Mouse (Mus musculus) adrenal gland, postnatal 25 days (tissue): Measurements from ENCODE around the gene Dtl. TPM values are rescaled to one million over a fixed set of nuclear protein-coding genes. Genes with fewer than 3 reads are reported as not detected.
"Not testable (repeated sequence)": the region's sequence is repeated elsewhere in the genome, so short reads cannot be mapped to it uniquely, and the experiment has no call there.

ENCODE experiments used
- DNase-seq: peaks from one replicate; pipeline ENCODE4 v3.0.0; 2021; ENCODE audit warnings: mixed read lengths
- total RNA-seq: library from RNA; stranded (reverse); gene quantifications from 2 replicates; pipeline ENCODE4 v1.2.3, GENCODE M21; 2021

Gene Dtl
- total RNA-seq, 1 experiment from 2014 or later = 4.6 TPM

DNA sequence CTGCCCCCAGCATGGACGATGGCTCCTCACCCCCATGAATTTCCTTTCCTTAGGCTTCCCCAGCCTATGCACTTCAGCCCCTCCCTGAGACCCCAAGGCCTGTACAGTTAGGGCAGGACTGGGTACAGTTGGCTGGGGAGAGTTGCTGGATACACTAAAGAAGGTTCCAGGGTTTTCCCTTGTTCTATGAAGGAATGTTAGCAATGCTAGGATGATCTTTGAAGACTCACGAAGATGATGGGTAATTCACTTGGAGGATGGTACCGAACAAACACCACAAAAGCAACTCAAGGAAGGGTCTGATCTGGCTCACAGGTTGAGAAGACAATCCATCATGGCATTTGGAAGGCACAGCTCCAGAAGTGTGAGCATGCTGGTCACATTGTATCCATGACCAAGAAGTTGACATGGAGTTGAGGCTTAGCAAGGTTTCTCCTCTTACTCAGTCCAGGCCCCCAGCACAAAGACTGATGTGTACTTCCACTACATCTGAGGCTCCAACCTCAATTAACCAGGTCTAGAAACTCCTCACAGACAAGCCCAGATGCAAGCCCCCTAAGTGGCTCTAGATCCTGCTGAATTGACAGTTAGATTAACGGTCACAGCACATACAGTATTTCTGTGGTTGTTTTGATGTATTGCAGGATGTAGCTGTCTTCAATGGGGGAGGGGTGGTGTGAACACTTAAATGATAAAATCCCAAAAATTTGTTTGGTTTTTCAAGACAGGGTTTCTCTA, 55.8 kb downstream of the Dtl start:
- DNase-seq = no peak

DNA sequence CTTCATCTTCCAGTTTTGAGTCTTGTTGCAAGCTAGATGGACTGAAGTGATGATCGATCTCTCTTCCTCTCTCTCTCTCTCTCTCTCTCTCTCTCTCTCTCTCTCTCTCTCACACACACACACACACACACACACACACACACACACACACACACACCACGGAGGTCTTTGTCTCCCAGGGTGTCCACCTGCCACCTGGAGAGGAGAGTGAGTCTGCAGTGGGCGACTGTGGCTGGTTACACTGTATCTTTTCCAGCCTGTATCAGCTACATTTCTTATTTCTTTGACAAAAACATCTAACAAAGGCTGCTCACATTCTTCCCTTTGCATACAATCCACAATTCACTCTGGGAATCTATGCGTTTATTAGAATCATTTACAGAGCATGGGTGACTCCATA, 56.4 kb downstream of the Dtl start:
- DNase-seq = no peak

GRCm38 (mm10) chr1:191517969-191518368, 57.4 kb downstream of the Dtl start:
- DNase-seq = no peak

DNA sequence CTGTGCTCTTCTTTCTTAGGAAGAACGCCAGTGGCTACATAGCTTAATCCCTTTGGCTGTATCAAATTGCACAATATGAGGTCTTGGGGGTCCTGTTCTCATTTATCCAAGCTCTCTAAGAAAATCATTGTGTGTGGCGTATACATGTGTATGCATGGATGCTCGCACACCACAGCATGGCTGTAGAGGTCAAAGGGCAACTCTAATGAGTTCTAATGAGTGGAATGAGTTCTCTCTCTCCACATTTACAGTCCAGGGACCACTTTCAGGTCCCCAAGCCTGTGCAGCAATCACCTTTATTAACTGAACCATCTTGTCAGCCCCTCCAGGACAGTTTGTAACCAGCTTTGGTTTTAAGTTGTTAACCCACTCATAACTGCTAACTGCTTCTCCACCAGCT, 58.3 kb downstream of the Dtl start:
- DNase-seq = no peak

DNA sequence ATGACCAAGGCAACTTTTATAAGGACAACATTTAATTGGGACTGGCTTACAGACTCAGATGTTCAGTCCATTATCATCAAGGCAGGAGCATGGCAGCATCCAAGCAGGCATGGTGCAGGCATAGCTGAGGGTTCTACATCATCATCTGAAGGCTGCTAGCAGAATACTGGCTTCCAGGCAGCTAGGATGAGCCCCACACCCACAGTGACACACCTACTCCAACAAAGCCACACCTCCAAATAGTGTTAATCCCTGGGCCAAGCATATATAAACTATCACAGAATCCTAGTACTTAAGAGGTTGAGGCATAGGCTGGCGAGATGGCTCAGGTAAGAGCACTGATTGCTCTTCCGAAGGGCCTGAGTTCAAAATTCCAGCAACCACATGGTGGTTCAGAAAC, 59.0 kb downstream of the Dtl start:
- not testable (repeated sequence) for DNase-seq

GRCm38 (mm10) chr1:191513195-191513594, 62.1 kb downstream of the Dtl start:
- DNase-seq = no peak

DNA sequence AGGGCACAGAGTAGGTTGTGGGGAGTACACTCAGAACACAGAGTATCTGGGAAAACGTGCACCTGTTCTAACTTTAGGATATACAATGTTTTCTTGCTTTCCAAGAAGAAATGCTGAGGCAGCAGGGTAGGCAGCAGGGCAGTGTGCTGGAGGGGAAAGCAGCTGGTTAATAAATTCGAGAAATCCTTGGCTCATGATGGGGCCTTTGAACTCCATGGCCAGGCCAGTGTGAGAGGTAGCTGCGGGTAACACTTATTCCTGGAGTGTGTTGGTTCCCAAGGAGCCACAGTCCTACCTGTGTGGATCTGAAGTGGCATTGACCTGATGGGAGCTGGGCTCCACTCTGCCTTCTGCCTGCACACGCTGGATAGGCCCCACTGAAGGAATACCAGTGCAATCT, 63.0 kb downstream of the Dtl start:
- no peak for DNase-seq

DNA sequence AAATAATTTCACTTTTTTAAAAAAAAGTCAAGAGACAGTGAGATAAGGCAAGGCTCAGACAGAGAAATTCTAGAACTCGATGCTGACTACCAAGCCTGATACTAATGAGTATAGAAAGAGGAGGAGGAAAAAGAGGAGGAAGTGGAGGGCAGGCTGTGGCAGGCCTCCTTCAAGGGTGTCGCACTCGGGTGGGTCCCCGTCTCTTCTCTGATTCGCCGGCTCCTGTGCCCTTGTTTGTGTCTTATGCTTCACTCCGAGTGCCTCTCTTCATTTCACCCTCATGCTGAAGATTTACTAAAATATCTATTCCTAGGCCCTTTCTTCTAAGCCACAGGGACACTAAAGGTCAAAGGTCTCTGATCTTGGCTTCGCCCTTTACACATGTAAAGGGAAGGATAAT, 63.8 kb downstream of the Dtl start:
- DNase-seq = no peak

GRCm38 (mm10) chr1:191509865-191510264, 65.5 kb downstream of the Dtl start:
- DNase-seq = no peak

DNA sequence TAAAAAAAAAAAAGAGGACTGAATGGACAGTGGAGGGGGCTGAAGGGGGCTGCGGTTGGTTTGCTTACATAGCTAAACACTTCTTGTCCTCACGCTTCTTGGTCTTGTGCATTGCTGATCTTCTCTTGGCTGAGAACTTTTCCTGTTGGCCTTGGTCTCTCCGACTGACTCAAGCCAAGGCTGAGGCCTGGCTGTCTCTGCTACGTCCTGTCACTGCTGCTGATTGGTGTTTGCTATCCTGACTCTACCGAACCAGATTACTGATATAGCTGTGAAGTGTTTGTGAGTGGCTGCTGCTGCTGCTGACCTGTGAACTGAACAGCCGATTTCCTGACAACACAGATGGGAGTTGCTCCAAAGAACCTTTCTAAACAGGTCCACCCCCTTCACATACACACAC, 66.2 kb downstream of the Dtl start:
- peak; percentile 21 for DNase-seq

GRCm38 (mm10) chr1:191506791-191507190, 68.6 kb downstream of the Dtl start:
- no peak for DNase-seq

- DNase-seq = no peak
Observed at GRCm38 (mm10) chr1:191499666-191500065, 75.7 kb downstream of the Dtl start.

DNA sequence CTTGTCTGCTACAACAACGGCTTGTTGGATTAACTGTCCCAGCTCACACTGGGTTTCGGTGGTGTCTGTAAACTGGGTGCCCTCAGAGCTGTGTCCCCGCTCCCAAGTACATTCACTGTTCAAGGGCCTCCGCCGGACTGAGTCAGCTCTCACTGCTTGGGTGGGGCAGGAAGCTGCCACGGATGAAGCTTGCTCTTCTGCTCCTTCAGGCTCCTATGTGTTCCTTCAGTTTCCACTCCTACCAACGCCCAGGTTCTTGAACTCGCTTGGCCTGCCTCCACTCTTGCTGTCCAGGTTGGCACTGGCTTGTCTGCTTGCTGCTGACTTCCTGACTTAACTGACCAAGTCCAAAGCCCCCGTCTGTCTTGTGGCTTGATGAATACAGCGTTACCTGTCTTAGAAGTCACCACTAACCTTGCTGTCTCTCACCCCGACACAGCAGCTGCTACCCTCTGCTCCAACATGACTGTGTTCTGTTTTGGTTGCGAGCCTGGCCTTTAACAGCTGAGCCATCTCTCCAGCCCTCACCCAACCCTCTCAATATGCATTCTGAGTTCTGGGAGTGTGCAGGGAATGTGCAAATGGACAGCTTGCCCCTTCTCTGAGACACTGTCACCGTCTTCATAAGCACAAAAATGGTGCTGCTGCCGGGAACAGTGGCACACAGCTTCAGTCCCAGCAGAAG, 76.9 kb downstream of the Dtl start:
- no peak for DNase-seq

DNA sequence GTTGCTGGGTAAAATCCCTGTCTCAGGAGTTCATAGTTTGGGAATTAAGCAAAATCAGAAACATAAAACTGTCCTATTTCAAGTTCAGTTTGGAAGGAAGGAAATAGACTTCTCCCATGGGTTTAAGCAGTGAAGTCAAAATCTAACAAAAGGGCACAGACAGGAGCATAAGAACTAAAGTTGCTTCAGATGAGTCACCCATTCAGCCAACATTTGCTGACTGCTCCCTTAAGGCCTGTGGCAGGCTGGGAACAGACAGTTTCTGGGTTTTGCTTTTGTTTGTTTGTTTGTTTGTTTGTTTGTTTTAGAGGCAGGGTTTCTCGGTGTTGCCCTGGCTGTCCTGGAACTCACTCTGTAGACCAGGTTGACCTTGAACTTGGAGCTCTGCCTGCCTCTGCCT, 78.7 kb downstream of the Dtl start:
- DNase-seq = no peak

DNA sequence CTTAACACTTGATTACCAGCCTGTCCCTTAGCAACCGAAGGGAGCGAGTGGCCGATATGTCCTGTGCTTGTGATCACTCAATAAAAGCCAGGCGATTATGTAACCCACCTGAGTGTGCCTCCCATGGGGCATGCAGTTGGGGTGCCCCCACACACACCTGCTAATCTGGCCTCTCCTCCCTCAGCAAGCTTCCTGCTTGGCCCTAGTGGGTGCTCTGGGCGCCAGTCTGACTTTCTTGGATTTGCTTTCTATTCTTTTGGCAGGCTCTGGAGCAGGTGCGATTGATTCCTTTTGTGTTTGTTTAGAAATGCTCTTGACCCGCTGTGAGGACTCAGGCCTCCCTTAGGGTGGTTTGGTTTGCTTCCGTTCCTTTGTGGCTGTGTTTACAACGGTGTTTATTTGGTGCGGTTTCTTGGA, 80.3 kb downstream of the Dtl start:
- no peak for DNase-seq

GRCm38 (mm10) chr1:191494303-191494655, 81.1 kb downstream of the Dtl start:
- no peak for DNase-seq

GRCm38 (mm10) chr1:191493476-191494302, 81.7 kb downstream of the Dtl start:
- DNase-seq = no peak

DNA sequence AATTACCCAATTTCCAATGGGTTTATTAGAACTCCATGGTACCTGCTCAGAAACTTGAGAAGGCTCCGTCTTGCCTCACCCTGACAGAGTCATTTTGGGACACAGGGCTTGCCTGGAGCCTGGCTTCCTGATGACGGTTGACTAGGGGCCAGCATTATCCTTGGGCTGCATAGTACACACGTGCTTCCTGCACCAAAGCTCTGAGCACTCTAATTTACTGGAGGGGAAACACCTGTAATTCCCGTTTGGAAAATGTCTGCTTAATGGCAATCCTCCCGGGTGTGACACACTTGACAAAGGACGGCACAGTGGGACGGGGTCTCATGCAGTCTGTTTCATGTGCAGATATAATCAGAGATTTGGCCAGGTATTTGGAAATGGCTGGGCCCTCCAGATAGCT, 84.9 kb downstream of the Dtl start:
- DNase-seq = no peak

Other genes starting within 250 kb of the Dtl start
- gene Tmem206, start 249.6 kb downstream of the Dtl start, total RNA-seq = 7.4 and 7.7 TPM in 2 replicates
- 162 and 192 TPM in 2 replicates for gene Ppp2r5a, start 172.3 kb downstream of the Dtl start, total RNA-seq
- 28.3 and 43.2 TPM in 2 replicates for gene Ints7, start 92 bp upstream of the Dtl start, total RNA-seq
- 63.5 and 90.0 TPM in 2 replicates for gene Lpgat1, start 142.3 kb upstream of the Dtl start, total RNA-seq
- gene Nek2, start 245.9 kb upstream of the Dtl start, total RNA-seq = 6.7 and 6.8 TPM in 2 replicates